Mouse (Mus musculus) heart, postnatal 0 days (tissue): ENCODE measurements around the gene Ccdc184.

Experiments used
- CTCF ChIP-seq: IDR thresholded peaks from 2 replicates; pipeline ENCODE4 v1.5.1; 2016; ENCODE audit warnings: antibody characterized with exemption, control low read depth, low read depth
- EP300 ChIP-seq: IDR thresholded peaks from 2 replicates; pipeline ENCODE4 v1.6.1; 2016; ENCODE audit warnings: antibody characterized with exemption, low read depth

- TF ChIP-seq CTCF (no peak), EP300 (no peak)
These were observed 5.2 kb downstream of the Ccdc184 start for GRCm38 (mm10) chr15:98172113-98172512.
